Mouse (Mus musculus) heart, adult 8-10 months (tissue): ENCODE data around the gene Mark3. TPM values are rescaled to one million over a fixed set of nuclear protein-coding genes. Genes with fewer than 3 reads are reported as not detected.
A peak's percentile ranks its signal among the peaks of the same experiment; 100 is the strongest.

Source experiments
- DNase-seq: peaks from one replicate; pipeline ENCODE4 v3.0.0; 2022; ENCODE audit warnings: low spot score
- total RNA-seq, 4 experiments: library from RNA; stranded (reverse); gene quantifications; 2 replicates each; pipeline ENCODE4 v1.2.4; 2022

Mark3 gene
- total RNA-seq, 4 experiments from 2014 or later = 46.0 to 50.4 (median 47.1) TPM

DNA sequence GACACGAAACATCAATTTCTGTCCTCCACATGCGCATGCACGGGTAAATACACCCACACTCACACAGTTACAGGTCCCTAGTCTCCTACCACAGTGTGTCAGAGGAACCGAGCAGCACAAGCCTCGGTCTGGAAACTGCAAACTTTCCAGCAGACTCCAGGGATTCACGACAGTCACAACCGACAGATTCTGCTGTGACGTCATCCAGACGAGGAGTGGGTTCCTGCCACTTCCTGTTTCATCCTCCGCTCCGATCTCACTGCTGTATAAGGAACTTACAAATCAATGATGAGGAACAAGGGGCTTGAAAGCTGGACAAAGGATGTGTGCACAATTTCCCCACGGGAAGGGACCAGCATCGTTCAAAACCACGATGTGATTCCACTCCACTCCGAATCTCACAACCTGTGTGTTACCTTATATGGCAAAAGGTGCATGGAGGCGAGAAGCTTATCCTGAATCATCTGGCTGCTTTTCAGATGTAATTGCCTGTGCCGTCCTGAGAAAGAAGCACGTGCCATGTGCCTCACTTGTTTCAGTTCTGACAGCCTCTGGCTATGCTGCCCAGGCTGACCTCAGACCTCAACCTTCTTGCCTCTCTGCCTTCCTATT, 14.6 kb upstream of the Mark3 start:
- DNase-seq = peak; percentile 21

- DNase-seq = no peak
Observed at GRCm38 (mm10) chr12:111560286-111560685, 14.0 kb upstream of the Mark3 start.

DNA sequence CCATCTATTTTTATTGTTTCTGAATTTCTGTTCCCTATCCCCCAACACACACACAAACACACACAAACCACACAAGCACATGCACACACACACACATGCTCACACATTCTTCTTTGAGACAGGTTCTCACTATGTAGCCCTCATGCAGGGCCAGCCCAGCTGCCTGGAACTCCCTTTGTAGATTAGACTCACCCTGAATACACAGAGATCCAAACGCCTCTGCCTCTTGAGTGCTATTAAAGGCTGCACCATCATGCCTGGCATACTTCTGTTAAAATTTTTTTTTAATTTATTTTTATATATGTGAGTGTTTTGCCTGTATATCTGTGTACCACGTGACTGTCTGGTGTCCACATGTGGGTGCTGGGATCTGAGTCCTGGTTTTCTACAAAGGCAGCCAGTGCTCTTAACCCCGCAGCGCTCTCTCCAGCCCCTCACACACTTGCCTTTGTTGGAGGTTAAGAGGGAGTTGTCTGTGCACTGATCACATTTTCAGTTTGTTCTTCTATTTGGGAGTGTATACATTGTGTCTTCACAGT, 12.0 kb upstream of the Mark3 start:
- DNase-seq = no peak

DNA sequence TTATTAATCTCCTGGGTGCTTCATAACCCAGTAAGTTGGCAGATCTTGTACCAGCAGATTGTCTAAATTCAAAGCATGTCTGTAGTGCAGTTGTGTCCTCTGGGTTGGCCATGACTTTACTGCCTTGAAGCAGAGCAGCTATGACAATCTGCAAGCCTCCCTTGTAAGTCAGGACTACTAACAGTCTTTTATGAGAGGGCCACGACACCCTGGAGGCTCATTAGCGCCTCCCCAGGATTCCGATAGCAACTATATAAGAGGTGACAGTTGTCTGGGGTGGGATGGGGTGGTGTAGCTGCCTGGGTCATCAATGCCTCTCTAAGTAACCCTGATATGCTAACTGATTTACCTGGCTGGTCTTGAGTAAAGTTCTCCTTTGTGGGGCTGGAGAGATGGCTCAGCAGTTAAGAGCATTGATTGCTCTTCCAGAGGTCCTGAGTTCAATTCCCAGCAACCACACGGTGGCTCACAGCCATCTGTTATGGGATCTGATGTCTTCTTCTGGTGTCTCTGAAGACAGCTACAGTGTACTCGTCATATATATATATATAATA, 11.2 kb upstream of the Mark3 start:
- no peak for DNase-seq

- DNase-seq = no peak
Observed at GRCm38 (mm10) chr12:111565363-111565762, 9.0 kb upstream of the Mark3 start.

- no peak for DNase-seq
Observed at GRCm38 (mm10) chr12:111568836-111569235, 5.5 kb upstream of the Mark3 start.

- DNase-seq = no peak
Observed at GRCm38 (mm10) chr12:111572406-111572805, 1.9 kb upstream of the Mark3 start.

- no peak for DNase-seq
Observed at GRCm38 (mm10) chr12:111573315-111573714, 1.0 kb upstream of the Mark3 start.

GRCm38 (mm10) chr12:111574887-111575838, 840 bp downstream of the Mark3 start:
- DNase-seq = peak; percentile 25

DNA sequence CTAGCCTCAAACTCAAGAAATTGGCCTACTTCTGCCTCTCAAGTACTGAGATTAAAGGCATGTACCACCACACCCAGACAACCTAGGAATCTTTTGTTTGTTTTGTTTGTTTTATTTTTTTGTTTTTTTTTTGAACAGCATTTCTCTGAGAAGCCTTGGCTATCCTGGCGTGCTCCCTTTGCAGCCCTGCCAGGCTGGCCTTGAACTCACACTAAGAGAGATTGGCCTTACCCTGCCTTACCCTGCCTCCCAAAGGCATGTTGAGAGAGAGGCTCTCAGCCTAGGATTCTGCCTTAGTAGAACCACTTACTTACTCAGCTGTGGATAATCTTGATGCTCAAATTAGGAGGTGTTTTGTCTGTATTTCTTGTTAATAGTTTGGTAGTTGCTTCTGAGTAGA, 8.7 kb downstream of the Mark3 start:
- no peak for DNase-seq

- DNase-seq = no peak
Observed at GRCm38 (mm10) chr12:111584401-111584800, 10.1 kb downstream of the Mark3 start.

GRCm38 (mm10) chr12:111587252-111587651, 12.9 kb downstream of the Mark3 start:
- DNase-seq = no peak

DNA sequence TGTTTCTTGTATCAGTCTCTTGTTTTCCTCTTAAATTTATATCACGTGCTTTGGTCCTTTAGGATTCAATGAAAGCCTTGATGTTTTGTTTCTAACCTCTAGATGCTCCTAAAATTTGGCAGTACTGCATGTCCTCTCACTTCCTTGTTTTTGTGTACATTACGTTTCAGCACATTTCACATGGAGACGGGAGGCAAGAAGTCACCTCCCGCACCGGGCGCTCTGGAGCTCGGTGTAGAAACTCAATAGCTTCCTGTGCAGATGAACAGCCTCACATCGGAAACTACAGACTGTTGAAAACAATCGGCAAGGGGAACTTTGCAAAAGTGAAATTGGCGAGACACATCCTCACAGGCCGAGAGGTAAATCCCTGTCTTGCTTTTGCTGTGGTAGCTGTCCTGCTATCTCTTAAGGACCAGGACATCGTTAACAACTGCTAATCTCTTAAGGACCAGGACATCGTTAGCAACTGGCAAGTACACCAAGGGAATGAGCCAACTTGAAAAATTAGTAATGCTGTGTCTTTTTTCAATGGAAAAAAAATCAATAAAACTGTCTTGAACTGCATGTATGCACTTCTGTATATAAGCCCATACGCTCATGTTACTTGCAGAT, 18.2 kb downstream of the Mark3 start:
- peak; percentile 41 for DNase-seq

- no peak for DNase-seq
Observed at GRCm38 (mm10) chr12:111593775-111594174, 19.5 kb downstream of the Mark3 start.

DNA sequence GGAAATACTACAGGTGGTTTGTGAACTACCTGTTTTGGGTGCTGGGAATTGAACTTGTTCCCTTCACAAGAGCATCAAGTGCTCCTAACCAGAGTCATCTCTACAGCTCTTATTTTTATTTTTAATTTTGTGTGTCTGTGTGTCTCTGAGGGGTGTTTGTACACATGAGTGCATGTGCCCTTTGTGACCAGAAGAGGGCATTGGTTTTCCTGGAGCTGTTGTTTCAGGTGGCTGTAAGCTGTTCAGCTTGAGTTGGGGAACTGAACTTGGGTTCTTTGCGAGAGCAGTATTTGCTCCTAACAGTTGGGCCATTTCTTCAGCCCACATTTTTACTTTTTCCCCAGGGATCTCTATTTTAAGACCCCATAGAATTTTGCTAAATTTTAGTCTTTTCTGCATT, 23.0 kb downstream of the Mark3 start:
- DNase-seq = no peak

DNA sequence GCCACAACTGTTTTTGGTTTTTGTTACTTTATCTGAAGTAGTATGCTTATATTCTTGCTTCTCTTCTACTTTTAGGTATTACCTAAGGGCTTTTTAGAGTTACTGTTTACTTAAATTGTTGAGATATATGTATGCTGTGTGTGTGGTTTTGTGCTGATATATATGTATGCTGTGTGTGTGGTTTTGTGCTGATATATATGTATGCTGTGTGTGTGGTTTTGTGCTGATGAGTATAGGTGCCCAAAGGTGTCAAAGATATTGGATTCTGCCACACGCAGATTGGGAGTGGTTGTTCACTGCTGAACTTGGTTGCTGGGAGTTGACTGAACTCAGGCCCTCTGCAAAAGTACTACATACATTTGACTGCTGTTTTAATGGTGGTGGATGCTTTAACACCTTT, 24.6 kb downstream of the Mark3 start:
- DNase-seq = no peak

- DNase-seq = no peak
Observed at GRCm38 (mm10) chr12:111599640-111600039, 25.3 kb downstream of the Mark3 start.

GRCm38 (mm10) chr12:111603871-111604270, 29.5 kb downstream of the Mark3 start:
- no peak for DNase-seq

GRCm38 (mm10) chr12:111605619-111606018, 31.3 kb downstream of the Mark3 start:
- no peak for DNase-seq

DNA sequence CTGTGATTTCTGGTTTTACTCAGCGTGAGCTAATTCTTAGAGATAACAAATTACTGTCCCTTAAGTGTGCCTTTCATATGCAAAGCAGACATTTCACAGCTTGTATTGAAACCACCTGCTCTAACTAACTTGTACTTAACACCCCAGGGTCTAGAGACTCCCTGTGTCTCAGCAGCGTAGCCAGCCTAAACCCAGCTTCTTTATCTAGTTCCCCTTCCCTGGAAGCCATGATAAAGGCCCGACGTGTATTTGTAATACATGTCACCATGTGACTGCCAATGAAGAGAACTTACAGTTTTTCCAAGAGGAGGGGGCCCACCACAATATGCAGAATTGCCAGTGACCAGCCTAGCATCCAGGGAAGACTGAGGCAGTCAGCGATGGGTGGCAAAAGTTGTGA, 33.7 kb downstream of the Mark3 start:
- DNase-seq = no peak

DNA sequence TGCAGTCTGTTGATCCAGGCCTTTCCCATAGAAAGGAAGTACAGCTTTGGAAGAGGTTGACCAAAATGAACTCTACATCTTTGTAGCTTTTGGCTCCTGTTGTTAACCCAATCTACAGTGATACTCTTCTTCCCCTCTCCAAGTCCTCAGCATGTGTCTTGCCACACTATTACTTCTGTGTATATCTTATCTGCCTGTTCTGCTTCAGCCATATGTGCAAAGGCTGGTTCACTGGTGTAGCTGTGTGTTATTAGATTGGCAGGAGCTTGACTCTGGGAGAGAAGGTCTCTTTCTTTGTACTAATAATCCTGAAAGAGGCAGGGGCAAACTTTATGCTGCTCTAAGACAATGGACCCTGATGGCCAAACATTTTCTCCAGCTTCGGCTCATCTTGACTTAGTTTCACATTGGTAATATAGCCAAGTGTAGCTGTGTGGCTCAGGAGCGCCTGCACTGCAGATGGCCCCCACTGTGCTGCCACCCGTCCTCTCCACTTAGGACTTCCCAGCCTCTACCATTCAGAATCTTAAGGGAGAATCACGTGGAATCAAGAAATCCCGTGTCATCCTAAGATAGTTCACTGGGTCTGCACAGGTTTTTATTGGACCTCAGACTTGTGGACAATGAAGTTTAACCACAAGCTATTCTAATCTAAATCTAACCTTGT, 40.3 kb downstream of the Mark3 start:
- DNase-seq = no peak
